In the genomic region with DNA sequence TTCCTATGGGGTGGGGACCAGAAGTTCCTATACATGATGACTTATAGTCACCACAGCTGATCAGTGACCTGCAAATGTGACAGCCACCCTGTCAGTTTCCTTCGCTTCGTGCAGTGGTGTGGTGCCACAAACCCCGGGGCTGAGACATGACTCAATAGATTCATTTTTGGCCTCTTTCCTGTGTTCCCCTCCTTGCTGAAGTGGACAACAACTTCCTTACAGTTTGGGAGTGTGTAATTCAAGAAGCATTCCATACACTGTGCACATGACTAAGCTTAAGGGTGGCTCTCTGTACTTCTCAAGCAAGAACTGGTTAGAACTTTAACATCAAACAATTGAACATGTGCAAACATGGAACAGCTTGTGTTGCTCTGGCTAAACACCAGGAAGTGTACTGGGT, we compare ENCODE assay signal across 18 mouse cellular contexts. TPM values are rescaled to one million over a fixed set of nuclear protein-coding genes. Genes with fewer than 3 reads are reported as not detected.
A peak's percentile ranks its signal among the peaks of the same experiment; 100 is the strongest.
DNase-seq lines count a peak whose midpoint lies in the region; ATAC-seq and TF ChIP-seq lines count a peak whose summit lies in the region.
"Had no signal": no experiment of that assay in that cellular context is flagged by ENCODE, and none has a peak within 500 bp of the region (broad histone marks: within the 10 kb centered on the region; RNA-seq: fewer than 3 reads in every experiment).

No protein-coding gene starts in this region.

- WGBS in lung, postnatal 0 days, result 41% methylated on average over 3 of the region's 3 CpGs
- 53% methylated on average over 3 of the region's 3 CpGs for WGBS in lung, adult 2 months
- 76% methylated on average over 3 of the region's 3 CpGs for WGBS in stomach, embryonic 15.5 days

- peak; percentile 89 for DNase-seq in lung, postnatal 0 days (ENCODE audit: low spot score)
- DNase-seq in lung, adult 2 months, result no peak
- peak; percentile 30 for DNase-seq in CH12.LX (ENCODE audit: extremely low read depth)
- no peak for DNase-seq in ovary, postnatal 10 days (ENCODE audit: low spot score)
- DNase-seq in heart, adult 9 months (ENCODE audit: low spot score in 2 of 2), result no peak
- no peak for DNase-seq in left cerebral cortex, adult 18-20 months (ENCODE audit: low spot score in 2 of 2)
- DNase-seq: adrenal gland, adult 2 months; cerebellum, adult 2 months; embryo, embryonic 11 days; kidney, adult 11 months; layer of hippocampus, postnatal 36 days; liver, embryonic 13.5 days had no signal

- TF ChIP-seq POLR2A in lung, adult 2 months (IDR thresholded peaks at IDR 0.05; ENCODE audit: borderline replicate concordance, extremely low read depth, low read depth, low read length), result no peak
- TF ChIP-seq POLR2A in CH12.LX (IDR thresholded peaks at IDR 0.05; ENCODE audit: low read depth, low read length), result no peak; the same call in 1 of the 2 replicates

- H3K36me3 ChIP-seq in lung, postnatal 0 days (ENCODE audit: insufficient read depth, low read length), result no peaks in the 10 kb centered on the region
- peaks cover 24 to 59% of the 10 kb centered on the region in 2 experiments for H3K36me3 ChIP-seq in CH12.LX (replicated peaks in 1 of 2; ENCODE audit: control insufficient read depth in 1 of 2, insufficient read depth in 1 of 2, low read length in 1 of 2)
- no peaks in the 10 kb centered on the region for H3K36me3 ChIP-seq in stomach, embryonic 15.5 days
- H3K36me3 ChIP-seq: hindbrain, embryonic 10.5 days; limb, embryonic 10.5 days; liver, embryonic 13.5 days had no signal

- no peak overlapping the region for H3K9ac ChIP-seq in lung, postnatal 0 days (replicated peaks; ENCODE audit: low read depth)
- H3K9ac ChIP-seq in CH12.LX (ENCODE audit: insufficient read depth, low read depth), result peak overlapping the region; percentile 53; the same call in 1 of the 2 replicates
- no peak overlapping the region for H3K9ac ChIP-seq in stomach, embryonic 15.5 days
- H3K9ac ChIP-seq: liver, embryonic 13.5 days had no signal

- in situ Hi-C loops in CH12.LX (cut with MboI; ENCODE audit: low pct_ligation_motif_present, low pct_unique_long_range_greater_than_20kb, low sequenced_read_pairs), result loop anchor here (25.0 kb wide), 1 partner anchor 399 kb away; the partner anchor contains the start of gene Cox18

- H3K4me3 ChIP-seq in lung, postnatal 0 days (ENCODE audit: low read depth, low read length), result no peak overlapping the region
- H3K4me3 ChIP-seq in lung, adult 2 months (replicated peaks; ENCODE audit: extremely low read depth, low read depth, low read length), result no peak overlapping the region
- no peak overlapping the region for H3K4me3 ChIP-seq in CH12.LX (replicated peaks in 1 of 3; ENCODE audit: low read depth in 2 of 3, low read length in 2 of 3, poor library complexity in 1 of 3)
- H3K4me3 ChIP-seq in stomach, embryonic 15.5 days (replicated peaks), result no peak overlapping the region
- H3K4me3 ChIP-seq: hindbrain, embryonic 10.5 days; limb, embryonic 10.5 days; liver, embryonic 13.5 days had no signal

- TF ChIP-seq CTCF in lung, postnatal 0 days (IDR thresholded peaks at IDR 0.05), result no peak
- no peak for TF ChIP-seq CTCF in lung, adult 2 months (IDR thresholded peaks at IDR 0.05; ENCODE audit: insufficient read depth, low read length)
- TF ChIP-seq CTCF in CH12.LX (conservative IDR thresholded peaks at IDR 0.05 in 1 of 2, IDR thresholded peaks at IDR 0.05 in 1 of 2; ENCODE audit: low read depth in 2 of 2, low read length in 2 of 2), result no peak

- ATAC-seq in lung, postnatal 0 days, result peak; percentile 94
- ATAC-seq in inflammation-experienced regulatory T-cells, adult 6 months, result peak; percentile 29
- peak; percentile 63 for ATAC-seq in stomach, embryonic 15.5 days (ENCODE audit: insufficient read depth, low FRiP score, low read depth)

- dilution Hi-C loops in CH12.LX (cut with MboI; ENCODE audit: extremely low pct_ligation_motif_present, extremely low pct_unique_long_range_greater_than_20kb, low sequenced_read_pairs), result no loop called here

- no peaks in the 10 kb centered on the region for H3K4me1 ChIP-seq in lung, postnatal 0 days (ENCODE audit: insufficient read depth, low read depth, low read length)
- peaks cover 3% of the 10 kb centered on the region; the same call in 1 of the 2 replicates for H3K4me1 ChIP-seq in lung, adult 2 months (ENCODE audit: control insufficient read depth, insufficient read depth, low read length)
- H3K4me1 ChIP-seq in CH12.LX (ENCODE audit: control insufficient read depth in 1 of 2, insufficient read depth in 2 of 2), result peaks cover 19 to 36% of the 10 kb centered on the region in 2 experiments
- H3K4me1 ChIP-seq in stomach, embryonic 15.5 days, result no peaks in the 10 kb centered on the region; the same call in 1 of the 2 replicates
- H3K4me1 ChIP-seq: hindbrain, embryonic 10.5 days; liver, embryonic 13.5 days had no signal

- H3K27ac ChIP-seq in lung, postnatal 0 days (ENCODE audit: low read length), result no peak overlapping the region; the same call in 1 of the 2 replicates
- H3K27ac ChIP-seq in CH12.LX (ENCODE audit: insufficient read depth, low read depth), result peak overlapping the region; percentile 99
- H3K27ac ChIP-seq in stomach, embryonic 15.5 days, result peak overlapping the region; percentile 51; the same call in 1 of the 2 replicates
- H3K27ac ChIP-seq: hindbrain, embryonic 10.5 days; limb, embryonic 10.5 days; liver, embryonic 13.5 days had no signal

- H3K9me3 ChIP-seq in lung, postnatal 0 days (ENCODE audit: low read length), result no peaks in the 10 kb centered on the region
- H3K9me3 ChIP-seq in CH12.LX (replicated peaks; ENCODE audit: low read length), result no peaks in the 10 kb centered on the region
- no peaks in the 10 kb centered on the region for H3K9me3 ChIP-seq in stomach, embryonic 15.5 days
- H3K9me3 ChIP-seq: hindbrain, embryonic 10.5 days; limb, embryonic 10.5 days; liver, embryonic 13.5 days had no signal

- H3K79me2 ChIP-seq in CH12.LX (replicated peaks; ENCODE audit: control insufficient read depth, extremely low read depth, insufficient read depth, poor library complexity, severe bottlenecking), result no peaks in the 10 kb centered on the region

- no peak for TF ChIP-seq RAD21 in CH12.LX (IDR thresholded peaks at IDR 0.05; ENCODE audit: low read depth, low read length)

- H3K4me2 ChIP-seq in lung, postnatal 0 days (replicated peaks; ENCODE audit: low read depth, low read length), result no peak overlapping the region
- peak overlapping the region; percentile 55 for H3K4me2 ChIP-seq in CH12.LX (ENCODE audit: insufficient read depth, low read depth, poor library complexity, severe bottlenecking)
- H3K4me2 ChIP-seq in stomach, embryonic 15.5 days, result no peak overlapping the region
- H3K4me2 ChIP-seq: liver, embryonic 13.5 days had no signal

- no peaks in the 10 kb centered on the region for H3K27me3 ChIP-seq in lung, postnatal 0 days (replicated peaks; ENCODE audit: insufficient read depth, low read length)
- H3K27me3 ChIP-seq in CH12.LX (replicated peaks), result no peaks in the 10 kb centered on the region
- H3K27me3 ChIP-seq in stomach, embryonic 15.5 days (replicated peaks), result no peaks in the 10 kb centered on the region
- H3K27me3 ChIP-seq: liver, embryonic 13.5 days had no signal

- peak; percentile 70 for TF ChIP-seq EP300 in lung, postnatal 0 days (IDR thresholded peaks at IDR 0.05)
- no peak for TF ChIP-seq EP300 in CH12.LX (IDR thresholded peaks at IDR 0.05; ENCODE audit: low read length)

TF ChIP-seq in CH12.LX, 34 proteins besides CTCF, POLR2A, EP300 and RAD21:
- TF ChIP-seq BHLHE40 (IDR thresholded peaks at IDR 0.05; ENCODE audit: low read depth, low read length), result peak; percentile 50
- TF ChIP-seq CHD1 (IDR thresholded peaks at IDR 0.05; ENCODE audit: low read depth, low read length), result no peak
- no peak for TF ChIP-seq POLR2AphosphoS2 (IDR thresholded peaks at IDR 0.05; ENCODE audit: low read depth, low read length)
- TF ChIP-seq NELFE (IDR thresholded peaks at IDR 0.05; ENCODE audit: low read depth, low read length), result no peak
- no peak for TF ChIP-seq RCOR1 (conservative IDR thresholded peaks at IDR 0.05; ENCODE audit: low read depth, low read length)
- TF ChIP-seq SIN3A (IDR thresholded peaks at IDR 0.05; ENCODE audit: low read length), result peak; percentile 3; the same call in 1 of the 2 replicates
- TF ChIP-seq MAFK (IDR thresholded peaks at IDR 0.05; ENCODE audit: insufficient replicate concordance, low read length), result no peak
- TF ChIP-seq ETS1 (conservative IDR thresholded peaks at IDR 0.05; ENCODE audit: low read depth, low read length), result no peak
- no peak for TF ChIP-seq MAZ (IDR thresholded peaks at IDR 0.05; ENCODE audit: low read depth, low read length)

RNA-seq across cellular contexts. Expression of gene Rassf6, which starts 29.1 kb away (rescaled TPM):
- 6.8 and 8.6 TPM in 2 replicates for polyA plus RNA-seq in lung, postnatal 0 days (2015; fragmentation: Nextera tagmentation; extraction: Ambion mirVana)
- 1.3 and 1.8 TPM in 2 replicates for polyA plus RNA-seq in lung, adult 2 months (2012; rRNA removed)
- total RNA-seq in CH12.LX (2012; rRNA removed) (11.8 and 15.1 TPM in 2 replicates), CH12.LX (2014; rRNA removed) (24.5 and 26.3 TPM in 2 replicates)
- polyA plus RNA-seq in CH12.LX (2012; ENCODE audit: insufficient read length, low read depth), result 18.3 and 22.4 TPM in 2 replicates
- 1 to 10 TPM; 1.7 to 3.9 (median 2.1) TPM for polyA plus RNA-seq in inflammation-experienced regulatory T-cells, adult 6 months (2017; shearing (Covaris generic))
- polyA plus RNA-seq in stomach, embryonic 15.5 days (2015; fragmentation: Nextera tagmentation; extraction: Ambion mirVana), result 12.2 and 12.8 TPM in 2 replicates
- 1 to 10 TPM; 2.4 to 2.5 TPM for total RNA-seq in left cerebral cortex, adult 18-20 months (2021)
- total RNA-seq: heart, adult 8-10 months had no signal
- polyA plus RNA-seq: adrenal gland, adult 2 months had no signal

RNA-seq across cellular contexts. Expression of gene 5830473C10Rik, which starts 50.5 kb away (rescaled TPM):
- not detected in 2 replicates for polyA plus RNA-seq in lung, postnatal 0 days (2015; fragmentation: Nextera tagmentation; extraction: Ambion mirVana)
- not detected in 2 replicates for polyA plus RNA-seq in lung, adult 2 months (2012; rRNA removed)
- 1.6 and 2.0 TPM in 2 replicates for total RNA-seq in CH12.LX (2012; rRNA removed)
- total RNA-seq in CH12.LX (2014; rRNA removed), result 0.69 and 0.83 TPM in 2 replicates
- 3.8 and 4.5 TPM in 2 replicates for polyA plus RNA-seq in CH12.LX (2012; ENCODE audit: insufficient read length, low read depth)
- under 1 TPM in 1 of 3 experiments, not detected in 2; 0.30 TPM for polyA plus RNA-seq in inflammation-experienced regulatory T-cells, adult 6 months (2017; shearing (Covaris generic))
- polyA plus RNA-seq in stomach, embryonic 15.5 days (2015; fragmentation: Nextera tagmentation; extraction: Ambion mirVana), result 0.09 and 0.12 TPM in 2 replicates
- total RNA-seq in left cerebral cortex, adult 18-20 months (2021), result under 1 TPM in 1 of 2 experiments, not detected in 1; 0.16 TPM
- total RNA-seq: heart, adult 8-10 months; layer of hippocampus, postnatal 36 days had no signal
- polyA plus RNA-seq: adrenal gland, adult 2 months; cerebellum, adult 2 months; limb, embryonic 10.5 days; urinary bladder, adult 2 months had no signal

Comparison
In these comparisons a context has a peak if more than half of its experiments do, and no peak if none do; other contexts are left out.
1. DNase-seq: peak in lung, postnatal 0 days (single experiment) and CH12.LX (single experiment); none in lung, adult 2 months (single experiment), ovary, postnatal 10 days (single experiment), heart, adult 9 months (0 of 2) and left cerebral cortex, adult 18-20 months (0 of 2).
2. ATAC-seq: peak in every context shown above with its lines; median percentile 94 in lung, postnatal 0 days; 63 in stomach, embryonic 15.5 days; 29 in inflammation-experienced regulatory T-cells, adult 6 months.